Mouse (Mus musculus) urinary bladder, postnatal 14 days (tissue): ENCODE measurements around the gene Slc25a22.
"Not testable (repeated sequence)": the region's sequence is repeated elsewhere in the genome, so short reads cannot be mapped to it uniquely, and the experiment has no call there.

ENCODE experiments used
- DNase-seq: peaks from one replicate; pipeline ENCODE4 v3.0.0; 2021; ENCODE audit warnings: low spot score

The Slc25a22 gene

DNA sequence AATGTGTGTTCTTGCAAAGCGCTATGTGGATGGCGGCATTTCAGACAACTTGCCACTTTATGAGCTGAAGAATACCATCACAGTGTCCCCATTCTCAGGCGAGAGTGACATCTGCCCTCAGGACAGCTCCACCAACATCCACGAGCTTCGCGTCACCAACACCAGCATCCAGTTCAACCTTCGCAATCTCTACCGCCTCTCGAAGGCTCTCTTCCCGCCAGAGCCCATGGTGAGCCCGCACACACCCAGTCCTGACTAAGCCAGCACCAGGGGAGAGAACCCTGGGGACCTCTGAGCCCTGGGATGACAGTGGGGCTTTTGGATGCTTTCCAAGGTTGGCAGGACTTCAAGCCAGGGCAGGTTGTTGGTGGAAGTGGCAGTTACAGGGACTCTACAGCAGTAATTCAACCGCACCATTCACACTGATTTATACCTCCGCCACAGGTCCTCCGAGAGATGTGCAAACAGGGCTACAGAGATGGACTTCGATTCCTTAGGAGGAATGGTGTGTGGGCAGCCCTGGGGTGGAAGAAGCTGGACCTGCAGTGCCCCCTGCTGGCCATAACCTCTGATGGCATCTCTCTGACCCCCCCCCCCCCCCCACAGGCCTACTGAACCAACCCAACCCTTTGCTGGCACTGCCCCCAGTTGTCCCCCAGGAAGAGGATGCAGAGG lies 20.4 kb upstream of the Slc25a22 start:
- DNase-seq: no peak

DNA sequence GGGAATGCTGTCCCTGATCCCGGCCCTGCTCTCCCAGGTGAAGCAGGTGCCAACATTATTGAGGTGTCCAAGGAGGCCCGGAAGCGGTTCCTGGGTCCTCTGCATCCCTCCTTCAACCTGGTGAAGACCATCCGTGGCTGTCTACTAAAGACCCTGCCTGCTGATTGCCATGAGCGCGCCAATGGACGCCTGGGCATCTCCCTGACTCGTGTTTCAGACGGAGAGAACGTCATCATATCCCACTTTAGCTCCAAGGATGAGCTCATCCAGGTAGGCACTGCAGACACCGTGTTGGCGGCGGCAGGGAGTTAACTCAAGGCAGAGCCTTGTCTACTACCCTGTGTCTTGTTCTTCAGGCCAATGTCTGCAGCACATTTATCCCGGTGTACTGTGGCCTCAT lies 19.5 kb upstream of the Slc25a22 start:
- DNase-seq: no peak

DNA sequence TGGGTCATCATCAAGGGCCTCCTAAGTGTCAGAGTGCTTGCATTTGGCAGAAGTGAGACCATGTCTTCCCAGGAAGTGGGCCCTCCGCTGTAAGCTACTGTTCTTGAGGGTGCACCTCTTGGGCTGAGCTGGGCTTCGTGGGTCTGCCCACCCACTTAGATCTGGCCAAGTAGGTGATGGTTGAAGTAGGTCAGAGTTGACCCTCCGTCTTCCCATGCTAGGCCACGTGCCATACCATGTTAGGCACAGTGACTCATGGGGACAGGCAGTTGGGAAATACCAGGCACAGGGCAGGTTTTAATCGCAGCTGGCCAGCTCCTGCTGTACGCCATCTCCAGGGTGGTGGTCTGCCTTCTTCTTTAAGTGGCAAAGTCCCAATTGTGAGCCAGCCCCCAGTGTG lies 19.0 kb upstream of the Slc25a22 start:
- peak; percentile 65 for DNase-seq

DNA sequence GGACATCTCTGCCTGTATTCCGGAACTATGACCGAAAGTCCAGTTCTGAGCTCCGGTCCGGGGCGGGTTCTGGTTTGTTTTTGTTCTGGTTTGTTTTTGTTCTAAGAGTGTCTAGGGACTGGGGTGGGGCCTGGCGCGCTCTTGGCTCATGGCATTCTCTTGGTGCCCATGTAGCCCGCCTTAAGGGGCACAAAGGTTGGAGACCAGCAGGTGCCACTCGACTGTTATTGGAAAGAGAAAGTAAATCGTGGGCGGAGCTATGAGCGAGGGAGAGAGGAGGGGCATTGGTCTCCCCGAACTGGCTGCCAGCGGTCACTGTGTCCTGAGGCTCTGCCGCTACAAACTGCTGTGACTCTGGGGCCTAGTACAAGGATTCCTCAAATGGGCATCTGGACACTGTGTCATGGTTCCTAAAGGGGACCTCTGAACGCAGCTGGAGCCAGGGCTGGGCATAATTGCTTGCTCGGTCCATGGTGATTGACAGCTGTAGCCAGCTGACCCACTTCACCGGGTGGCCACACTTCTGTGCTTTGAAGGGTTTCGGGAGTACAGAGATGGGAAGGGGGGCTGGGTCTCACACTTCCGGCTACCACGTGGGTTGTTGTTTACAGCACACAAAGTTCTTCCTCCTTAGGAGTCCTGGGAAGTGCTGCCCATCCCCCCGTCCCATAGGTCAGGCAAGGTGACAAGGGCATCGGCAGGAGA lies 18.1 kb upstream of the Slc25a22 start:
- DNase-seq: peak; percentile 79

DNA sequence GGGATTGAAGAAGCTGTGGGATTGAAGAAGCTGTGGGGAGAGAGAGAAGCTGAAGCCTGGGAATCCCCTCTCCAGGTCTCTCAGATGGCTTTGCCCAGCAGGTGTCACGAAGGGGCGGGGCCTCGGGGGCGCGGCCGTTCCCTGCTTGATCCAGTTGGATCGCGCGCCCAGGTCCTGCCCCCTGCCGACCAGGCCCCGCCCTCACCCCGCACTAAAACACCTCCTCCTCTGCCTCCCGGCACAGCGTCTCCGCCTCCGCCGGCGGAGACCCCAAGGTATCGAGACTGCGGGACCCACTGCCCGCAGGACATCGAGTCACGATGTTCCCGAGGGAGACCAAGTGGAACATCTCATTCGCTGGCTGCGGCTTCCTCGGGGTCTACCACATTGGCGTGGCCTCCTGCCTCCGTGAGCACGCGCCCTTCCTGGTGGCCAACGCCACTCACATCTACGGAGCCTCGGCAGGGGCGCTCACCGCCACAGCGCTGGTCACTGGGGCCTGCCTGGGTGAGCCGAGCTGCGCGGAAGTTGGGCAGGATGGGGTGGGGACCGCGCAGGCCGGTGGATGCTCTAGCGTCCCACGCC lies 17.4 kb upstream of the Slc25a22 start, which contains the start of gene Pnpla2:
TSS of gene Pnpla2 (plus strand) at position 232 of the 585 bp plus-strand sequence.
- DNase-seq: peak; percentile 97

DNA sequence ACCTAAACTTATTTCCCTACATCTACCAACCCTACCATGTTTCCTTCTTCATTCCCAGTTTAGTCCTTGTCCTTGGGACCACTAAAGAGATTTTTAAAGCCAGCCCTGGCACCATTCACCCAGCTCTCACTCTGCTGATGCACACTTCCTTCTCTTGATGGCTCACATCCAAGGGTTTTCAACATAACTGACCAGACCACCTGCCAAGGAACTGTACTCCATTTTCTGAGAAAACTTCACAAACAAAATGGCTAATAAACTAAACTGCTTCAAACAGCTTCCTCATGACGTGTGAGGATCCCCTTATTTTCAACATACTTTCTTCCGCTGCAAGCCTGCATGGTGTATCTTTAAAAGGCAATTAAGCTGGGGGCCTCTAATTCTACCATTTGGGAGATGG lies 15.9 kb upstream of the Slc25a22 start:
- no peak for DNase-seq

DNA sequence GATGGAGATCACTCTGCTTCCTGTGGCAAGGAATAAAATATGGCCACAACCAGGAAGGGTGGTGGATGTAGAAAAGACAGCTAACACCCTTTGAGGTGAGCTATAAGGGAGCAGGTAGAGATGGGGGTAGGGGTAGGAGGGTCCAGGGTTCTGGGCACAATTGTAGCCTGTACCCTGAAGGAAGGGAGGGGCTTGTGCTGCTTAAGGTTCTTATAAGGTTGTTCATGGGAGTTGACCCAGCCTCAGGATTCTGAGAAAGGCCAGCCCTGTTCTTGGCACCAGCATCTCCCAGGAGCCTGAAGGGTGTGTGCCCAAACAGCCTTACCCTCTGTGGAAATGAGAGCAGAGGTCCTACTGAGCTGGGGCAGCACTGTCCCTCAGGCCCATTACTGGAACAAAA lies 14.2 kb upstream of the Slc25a22 start:
- no peak for DNase-seq

DNA sequence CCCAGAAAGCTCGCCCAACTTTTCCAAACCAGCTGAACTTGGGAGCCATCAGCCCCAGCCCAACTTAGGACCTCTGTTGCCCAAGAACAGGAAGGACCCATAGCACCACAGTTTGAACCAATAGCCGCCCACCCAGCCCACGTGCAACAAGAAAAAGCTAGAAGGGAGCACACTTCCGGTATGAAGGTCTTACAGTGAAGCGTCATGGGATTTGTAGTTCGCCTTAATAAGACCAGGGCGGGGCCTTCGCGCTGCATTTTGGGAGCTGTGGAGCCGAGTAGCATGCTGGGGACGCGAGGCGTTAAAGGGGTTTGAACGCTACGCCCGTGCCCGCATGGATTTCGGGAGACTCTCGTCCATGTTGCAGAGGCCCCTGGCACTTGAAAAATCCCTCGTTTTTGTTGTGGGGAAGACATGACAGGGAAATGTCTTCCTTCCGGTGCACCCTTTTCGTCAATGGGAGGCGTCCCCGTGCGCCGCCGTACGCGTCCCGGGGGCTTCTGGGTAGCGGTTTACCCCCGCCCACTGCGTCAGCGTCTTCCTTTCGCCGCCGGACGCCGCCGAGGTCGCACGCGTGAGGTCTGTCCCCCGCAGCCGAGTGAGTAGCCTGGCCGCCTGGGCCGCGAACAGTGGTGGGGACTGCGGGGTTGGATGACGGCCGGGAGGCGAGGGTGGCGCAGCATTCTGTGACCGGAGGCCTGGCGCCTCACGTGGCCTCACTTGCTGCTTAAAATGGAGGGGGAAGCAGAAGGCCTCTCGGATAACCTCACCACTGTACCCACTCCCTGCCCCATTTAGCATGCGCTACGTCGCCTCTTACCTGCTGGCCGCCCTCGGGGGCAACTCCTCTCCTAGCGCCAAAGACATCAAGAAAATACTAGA lies 9.7 kb upstream of the Slc25a22 start, which contains the start of gene Rplp2:
TSS of gene Rplp2 (plus strand) at position 261 of the 882 bp plus-strand sequence.
- peak; percentile 94 for DNase-seq

DNA sequence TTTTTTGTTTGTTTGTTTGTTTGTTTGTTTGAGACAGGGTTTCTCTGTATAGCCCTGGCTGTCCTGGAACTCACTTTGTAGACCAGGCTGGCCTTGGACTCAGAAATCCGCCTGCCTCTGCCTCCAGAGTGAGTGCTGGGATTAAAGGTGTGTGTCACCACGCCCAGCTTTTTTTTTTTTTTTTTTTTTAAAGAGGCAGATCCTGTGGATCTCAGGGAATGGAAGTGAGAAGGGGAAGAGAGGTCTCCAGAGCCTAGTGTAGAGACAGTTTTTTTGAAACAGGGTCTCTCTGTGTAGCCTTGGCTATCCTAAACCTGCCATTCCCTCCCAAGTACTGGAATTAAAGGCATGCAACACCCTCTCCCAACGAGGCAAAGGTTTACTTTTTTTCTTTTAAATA lies 8.7 kb upstream of the Slc25a22 start:
- not testable (repeated sequence) for DNase-seq

DNA sequence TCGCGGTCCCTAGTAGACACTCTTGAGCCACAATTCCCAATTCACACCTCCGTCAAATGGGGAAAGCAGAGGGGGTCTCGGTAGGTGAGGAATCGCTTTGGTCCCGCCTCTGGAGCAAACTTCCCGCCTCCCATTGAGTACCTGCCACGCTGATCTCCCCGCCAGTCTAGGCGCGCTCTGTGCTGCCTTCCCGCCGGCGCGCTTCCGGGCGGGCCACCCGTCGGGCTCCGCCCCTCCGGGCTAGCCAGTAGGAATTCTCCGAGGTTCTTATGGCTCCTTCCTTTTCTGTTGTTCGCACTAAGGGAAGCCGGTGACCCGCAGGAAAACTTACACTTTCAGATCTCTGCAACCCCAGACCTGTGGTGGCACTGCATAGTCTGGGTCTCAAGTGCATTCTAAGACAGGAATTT lies 6.1 kb upstream of the Slc25a22 start, which contains the start of gene Pidd1:
TSS of gene Pidd1 (minus strand) at position 198 of the 410 bp plus-strand sequence.
- DNase-seq: peak; percentile 72

DNA sequence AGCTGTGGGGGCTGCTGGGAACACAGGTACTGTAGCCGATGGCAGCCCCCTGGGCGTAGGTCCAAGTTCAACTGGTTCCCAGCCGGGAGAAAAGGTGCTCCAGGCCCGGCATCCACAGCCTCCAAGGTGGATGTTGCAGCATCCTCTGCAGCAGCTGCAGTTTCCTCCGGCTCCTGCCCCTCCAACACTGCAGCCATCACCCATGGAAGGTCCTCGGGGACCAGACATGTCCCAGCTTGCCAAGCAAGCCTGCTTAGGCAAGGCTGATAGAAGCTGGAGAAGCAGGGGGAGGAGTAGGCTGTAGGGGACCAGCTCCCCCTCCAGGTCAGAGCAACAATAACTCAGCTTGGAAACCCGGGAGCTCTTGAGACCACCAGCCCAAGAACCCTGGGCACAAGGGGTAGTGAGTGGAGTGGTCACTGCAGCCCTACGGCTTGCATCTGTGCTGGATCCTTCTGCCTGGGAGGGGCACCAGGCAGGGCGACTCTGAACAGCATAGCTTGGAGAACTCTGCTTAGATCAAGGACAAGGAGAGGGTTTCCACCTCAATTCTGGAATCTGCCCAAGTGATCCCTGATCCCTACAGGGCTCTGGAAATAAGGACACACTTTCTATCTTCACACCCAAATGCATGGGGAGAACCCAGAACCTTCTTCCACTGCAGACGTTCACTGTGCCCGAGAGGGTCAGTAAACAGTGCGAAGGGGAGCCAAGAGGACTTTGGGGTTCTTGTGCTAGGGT lies 5.6 kb upstream of the Slc25a22 start:
- DNase-seq: peak; percentile 68

DNA sequence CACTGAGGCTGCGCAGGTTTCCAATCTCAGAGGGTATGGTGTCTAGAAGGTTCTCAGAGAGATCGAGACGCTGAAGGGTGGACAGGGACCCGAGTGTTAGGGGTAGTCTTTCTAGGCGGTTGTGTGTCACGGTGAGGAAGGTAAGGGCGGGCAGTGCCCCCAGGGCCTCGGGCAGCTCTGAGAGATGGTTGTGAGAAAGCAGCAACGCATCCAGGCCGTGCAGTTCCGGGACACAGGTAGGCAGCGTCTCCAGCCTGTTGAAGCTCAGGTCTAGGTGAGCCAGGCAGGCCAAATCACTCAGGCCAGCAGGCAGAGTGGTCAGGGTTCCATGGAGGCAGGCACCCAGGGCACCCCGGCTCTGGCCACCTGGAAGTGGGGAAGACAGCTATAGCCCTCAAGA lies 4.5 kb upstream of the Slc25a22 start:
- no peak for DNase-seq

DNA sequence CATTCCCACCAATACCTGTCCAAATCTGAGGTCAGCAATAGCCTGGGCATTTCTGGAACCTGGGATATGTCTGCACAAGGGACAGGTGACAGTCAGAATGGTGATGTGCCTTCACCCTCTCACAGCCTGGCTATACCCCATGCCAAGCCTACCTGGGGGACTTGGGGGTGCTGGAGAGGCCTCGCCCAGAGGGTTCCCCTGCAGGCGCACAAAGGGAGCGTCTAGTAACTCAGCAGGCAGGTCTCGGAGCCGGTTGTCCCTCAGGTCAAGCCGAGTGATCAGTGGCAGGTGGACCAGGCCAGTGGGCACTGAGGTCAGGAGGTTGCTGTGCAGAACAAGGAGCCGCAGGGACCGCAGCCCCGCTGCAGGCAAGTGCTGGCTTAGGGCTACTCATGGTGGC lies 3.8 kb upstream of the Slc25a22 start:
- DNase-seq: no peak

DNA sequence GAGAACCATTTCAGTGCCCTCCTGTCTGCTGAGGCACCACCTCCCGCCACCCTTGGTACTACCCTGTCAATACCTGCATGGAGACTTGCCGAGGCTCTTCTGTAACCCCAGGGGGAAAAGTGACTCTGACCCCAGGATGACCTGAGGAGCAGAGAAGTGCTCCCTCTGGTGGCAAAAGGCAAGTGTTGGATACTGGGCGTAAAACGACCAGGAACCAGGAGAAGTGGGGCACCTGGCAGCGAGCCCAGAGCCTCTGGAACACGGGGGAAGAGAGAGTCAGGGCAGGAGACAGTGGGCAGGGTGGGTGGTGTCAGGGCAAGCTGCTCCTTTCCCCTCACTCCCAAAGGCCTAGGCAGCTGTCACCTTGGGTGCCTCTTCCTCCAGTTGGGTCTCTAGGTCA lies 2.9 kb upstream of the Slc25a22 start:
- peak; percentile 64 for DNase-seq

DNA sequence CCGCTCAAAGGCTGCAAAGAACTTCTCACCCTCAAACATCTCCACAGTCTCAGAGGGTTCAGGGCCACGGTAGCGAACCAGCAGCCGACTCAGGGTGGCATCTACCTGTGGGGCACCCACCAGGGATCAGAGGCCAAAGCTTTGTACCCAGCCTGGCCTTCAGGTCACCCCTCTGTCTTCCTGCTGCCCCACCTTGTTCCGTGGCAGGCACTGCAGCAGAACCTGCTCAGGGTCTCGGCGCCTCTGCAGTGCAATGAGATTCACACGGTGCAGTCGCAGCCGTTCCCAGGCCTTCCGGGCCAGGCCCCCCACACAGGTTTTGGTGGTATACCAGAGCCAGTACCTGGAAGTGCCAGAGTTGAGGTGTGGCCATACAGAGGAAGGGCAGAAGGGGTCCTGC lies 2.1 kb upstream of the Slc25a22 start:
- no peak for DNase-seq

DNA sequence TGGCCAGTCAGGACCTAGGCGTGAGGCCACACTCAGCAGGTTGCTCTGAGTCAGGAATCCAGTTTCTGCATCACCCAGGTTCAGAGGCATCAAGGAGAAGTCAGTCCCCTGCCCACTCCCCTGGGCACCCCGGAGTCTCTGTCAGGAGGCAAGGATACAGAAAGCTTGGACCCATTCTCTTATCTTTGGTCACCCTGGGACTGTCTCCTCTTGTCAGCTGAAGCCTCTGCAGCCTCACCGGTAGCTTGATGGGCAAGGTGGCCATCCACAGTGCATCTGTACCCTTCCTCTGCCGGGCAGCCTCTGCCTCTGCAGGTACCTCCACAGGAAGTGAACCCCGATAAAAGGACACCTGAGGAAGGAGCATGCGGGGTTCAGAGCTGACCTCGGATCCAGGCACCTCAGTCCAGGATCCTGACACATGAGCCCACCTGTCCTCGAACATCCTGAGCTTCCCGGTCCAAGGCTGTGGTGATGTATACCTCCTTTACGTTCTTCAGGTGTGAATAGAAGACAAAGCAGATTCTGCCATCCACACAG lies 1.5 kb upstream of the Slc25a22 start:
- DNase-seq: no peak

DNA sequence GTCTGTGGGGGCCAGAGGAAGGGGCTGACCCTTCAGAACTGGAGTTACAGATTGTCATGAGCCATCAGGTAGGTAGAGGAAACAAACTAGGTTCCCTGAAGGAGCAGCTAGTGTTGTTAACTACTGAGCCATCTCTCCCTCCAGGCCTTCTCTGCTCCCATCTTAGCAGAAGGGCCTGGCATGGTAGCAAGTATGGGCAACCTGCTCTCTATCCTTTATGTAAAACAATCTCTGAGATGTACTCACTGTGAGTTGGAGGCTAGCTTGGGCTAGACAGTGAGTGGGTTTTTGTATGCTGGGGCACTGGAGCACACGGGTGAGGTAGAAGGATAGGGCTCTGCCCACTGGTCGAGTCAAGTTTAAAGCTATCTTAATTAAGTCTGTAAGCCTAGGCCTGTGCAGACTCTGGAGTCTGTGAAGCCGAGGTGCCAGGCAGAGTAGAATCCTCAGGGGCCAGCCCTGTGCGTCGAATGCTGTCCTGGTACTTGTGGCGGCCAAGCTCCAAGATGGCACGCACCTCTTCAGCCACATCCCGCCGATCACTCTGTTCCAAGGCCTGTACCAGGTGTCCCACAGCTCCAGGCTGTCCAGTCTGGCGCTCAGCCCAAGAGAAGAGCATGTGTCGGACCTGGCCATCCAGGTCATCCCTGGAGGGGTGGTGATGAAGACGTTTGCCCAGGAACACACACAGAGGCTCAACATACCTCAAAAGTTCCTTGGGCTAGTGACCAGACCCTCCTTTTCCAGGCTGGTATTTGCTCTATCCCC lies 693 bp upstream of the Slc25a22 start:
- no peak for DNase-seq

DNA sequence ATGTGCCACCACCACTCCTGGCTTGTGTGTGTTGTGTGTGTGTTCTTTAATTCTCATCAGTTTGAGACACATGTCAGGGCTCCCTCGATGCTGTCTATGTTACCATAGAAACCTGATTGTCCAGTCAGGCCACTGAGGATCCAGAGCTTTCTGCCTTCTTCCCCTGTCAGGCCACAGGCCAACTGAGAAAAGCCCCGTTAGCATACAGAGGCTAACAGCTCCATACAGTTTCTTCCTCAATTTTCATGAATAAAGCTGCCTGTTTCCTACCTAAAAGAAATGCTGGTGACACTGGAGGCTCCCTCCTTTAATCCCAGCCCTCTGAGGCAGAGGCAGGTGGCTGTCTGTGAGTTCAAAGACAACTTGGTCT lies 1.2 kb downstream of the Slc25a22 start:
- no peak for DNase-seq

DNA sequence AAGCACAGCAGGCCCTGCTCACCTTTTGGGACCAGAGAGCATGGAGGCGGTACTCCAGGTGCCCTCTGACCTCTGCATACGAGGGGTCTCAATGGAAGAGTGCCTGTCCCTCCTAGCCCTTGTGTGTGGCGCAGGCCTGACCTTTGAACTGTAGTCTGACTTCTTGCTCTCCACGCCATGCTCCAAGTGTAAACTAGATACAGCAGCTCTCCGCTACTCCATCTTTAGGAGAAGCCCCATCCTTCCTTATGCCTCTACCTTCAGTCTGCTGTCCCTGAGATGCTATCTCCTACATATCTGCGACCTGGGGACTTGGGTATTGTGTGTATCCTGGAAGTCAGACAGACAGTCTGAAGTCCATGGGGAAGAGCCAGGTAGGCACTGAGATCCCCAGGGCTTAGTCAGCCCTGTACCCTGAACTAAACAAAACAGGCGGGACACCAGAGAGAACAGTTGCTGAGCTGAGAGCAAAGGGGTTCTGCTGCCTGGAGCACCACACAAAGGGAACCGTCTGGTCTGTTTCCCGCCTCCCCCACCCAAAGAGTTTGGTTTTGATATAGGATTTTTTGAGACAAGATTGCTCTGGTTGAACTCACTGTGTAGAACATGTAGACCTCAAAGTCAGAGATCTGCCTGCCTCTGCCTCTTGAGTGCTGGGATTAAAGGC lies 1.7 kb downstream of the Slc25a22 start:
- DNase-seq: no peak
